Mouse (Mus musculus): ENCODE measurements around the gene Cyfip2. TPM values are rescaled to one million over a fixed set of nuclear protein-coding genes. Genes with fewer than 3 reads are reported as not detected.

Gene Cyfip2
- polyA plus RNA-seq, 1 experiment, result 31.2 TPM

DNA sequence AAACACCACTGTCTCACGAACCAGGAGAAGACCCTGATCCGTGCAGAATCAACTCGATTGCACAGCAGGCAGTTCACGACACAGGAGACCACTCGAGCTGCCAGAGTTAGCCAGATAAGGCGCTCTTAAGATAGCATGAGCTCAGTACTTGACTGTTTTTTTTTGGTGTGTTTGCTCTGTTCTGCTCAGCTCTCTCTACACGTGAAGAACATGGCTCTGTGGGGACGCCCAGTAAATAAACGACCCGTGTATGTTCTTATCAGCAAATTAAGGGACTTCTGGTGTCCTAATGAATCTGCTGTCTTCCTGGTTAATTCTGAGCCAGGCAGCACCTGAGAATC lies 110.1 kb downstream of the Cyfip2 start:
- H3K4me1 ChIP-seq (ENCODE audit: control insufficient read depth, insufficient read depth, low read length), result no peaks in the 10 kb centered on the region
- H3K36me3 ChIP-seq (ENCODE audit: control insufficient read depth, insufficient read depth, low read length, poor library complexity, severe bottlenecking), result no peaks in the 10 kb centered on the region
- no peaks in the 10 kb centered on the region for H3K27me3 ChIP-seq (ENCODE audit: control insufficient read depth, insufficient read depth, low read length, poor library complexity, severe bottlenecking)
- H3K4me3 ChIP-seq (ENCODE audit: low read depth, low read length), result no peak overlapping the region
- TF ChIP-seq POLR2A (IDR thresholded peaks at IDR 0.05; ENCODE audit: insufficient read depth, low read length) (no peak), CTCF (IDR thresholded peaks at IDR 0.05; ENCODE audit: low read depth, low read length) (no peak)
- no peak overlapping the region for H3K9ac ChIP-seq (ENCODE audit: low read depth, poor library complexity, severe bottlenecking)
- H3K27ac ChIP-seq (ENCODE audit: insufficient read depth, low read length), result no peak overlapping the region
- no peaks in the 10 kb centered on the region for H3K9me3 ChIP-seq (replicated peaks; ENCODE audit: control insufficient read depth, insufficient read depth, low read length, poor library complexity, severe bottlenecking)

- H3K36me3 ChIP-seq (ENCODE audit: control insufficient read depth, insufficient read depth, low read length, poor library complexity, severe bottlenecking), result no peaks in the 10 kb centered on the region
- H3K4me1 ChIP-seq (ENCODE audit: control insufficient read depth, insufficient read depth, low read length), result no peaks in the 10 kb centered on the region
- H3K9ac ChIP-seq (ENCODE audit: low read depth, poor library complexity, severe bottlenecking), result no peak overlapping the region
- H3K27me3 ChIP-seq (ENCODE audit: control insufficient read depth, insufficient read depth, low read length, poor library complexity, severe bottlenecking), result no peaks in the 10 kb centered on the region
- H3K9me3 ChIP-seq (replicated peaks; ENCODE audit: control insufficient read depth, insufficient read depth, low read length, poor library complexity, severe bottlenecking), result no peaks in the 10 kb centered on the region
- TF ChIP-seq CTCF (IDR thresholded peaks at IDR 0.05; ENCODE audit: low read depth, low read length), result no peak
- TF ChIP-seq EP300 (IDR thresholded peaks at IDR 0.05; ENCODE audit: insufficient read depth, low read depth, low read length), result no peak
- no peak for TF ChIP-seq POLR2A (IDR thresholded peaks at IDR 0.05; ENCODE audit: insufficient read depth, low read length)
- H3K4me3 ChIP-seq (ENCODE audit: low read depth, low read length), result no peak overlapping the region
- H3K27ac ChIP-seq (ENCODE audit: insufficient read depth, low read length), result no peak overlapping the region
These were observed 110.8 kb downstream of the Cyfip2 start for GRCm38 (mm10) chr11:46201636-46202546.

DNA sequence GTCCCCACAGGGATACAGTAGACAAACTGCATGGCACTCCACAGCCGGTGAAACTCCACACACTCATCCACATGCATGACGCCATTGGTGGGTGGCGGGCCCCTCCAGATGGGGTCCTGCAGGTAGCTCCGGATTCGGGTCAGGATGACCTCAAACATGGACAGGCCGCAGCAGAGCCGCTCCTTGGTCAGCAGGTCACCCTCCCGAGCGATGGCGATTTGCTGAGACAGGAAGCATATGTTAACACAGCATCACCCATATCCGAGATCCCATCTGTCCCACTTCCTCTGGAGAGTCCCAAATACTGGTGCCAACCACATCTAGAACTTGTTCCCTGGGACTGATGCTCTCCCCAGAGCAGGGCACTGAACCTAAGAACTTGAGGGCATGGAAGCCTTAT lies 112.0 kb downstream of the Cyfip2 start:
- TF ChIP-seq EP300 (IDR thresholded peaks at IDR 0.05; ENCODE audit: insufficient read depth, low read depth, low read length) (no peak), CTCF (IDR thresholded peaks at IDR 0.05; ENCODE audit: low read depth, low read length) (no peak), POLR2A (IDR thresholded peaks at IDR 0.05; ENCODE audit: insufficient read depth, low read length) (no peak)
- no peak overlapping the region for H3K4me3 ChIP-seq (ENCODE audit: low read depth, low read length)
- no peaks in the 10 kb centered on the region for H3K4me1 ChIP-seq (ENCODE audit: control insufficient read depth, insufficient read depth, low read length)
- no peak overlapping the region for H3K9ac ChIP-seq (ENCODE audit: low read depth, poor library complexity, severe bottlenecking)
- H3K27me3 ChIP-seq (ENCODE audit: control insufficient read depth, insufficient read depth, low read length, poor library complexity, severe bottlenecking), result no peaks in the 10 kb centered on the region
- H3K27ac ChIP-seq (ENCODE audit: insufficient read depth, low read length), result no peak overlapping the region
- no peaks in the 10 kb centered on the region for H3K36me3 ChIP-seq (ENCODE audit: control insufficient read depth, insufficient read depth, low read length, poor library complexity, severe bottlenecking)
- H3K9me3 ChIP-seq (replicated peaks; ENCODE audit: control insufficient read depth, insufficient read depth, low read length, poor library complexity, severe bottlenecking), result no peaks in the 10 kb centered on the region

DNA sequence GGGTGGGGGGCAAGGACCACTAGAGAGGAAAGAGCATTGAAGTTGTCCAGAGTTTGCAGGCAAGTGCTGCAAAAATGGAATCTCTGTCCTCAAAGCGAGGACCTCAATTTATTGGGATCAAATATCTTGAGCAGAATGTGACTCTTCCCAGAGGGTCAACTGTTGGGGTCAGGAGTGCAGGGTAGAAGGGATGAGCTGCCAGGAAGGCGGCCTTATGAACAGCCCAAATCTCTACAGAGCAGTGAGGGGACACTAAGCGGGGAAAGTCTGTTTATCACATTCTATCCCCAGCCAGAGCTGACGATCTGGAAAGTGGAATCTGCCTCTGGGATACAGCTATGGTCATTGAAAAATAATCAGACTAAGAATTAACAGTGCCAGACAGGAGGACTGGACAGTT lies 118.5 kb downstream of the Cyfip2 start:
- Histone ChIP-seq H3K4me1 (ENCODE audit: control insufficient read depth, insufficient read depth, low read length) (no peaks in the 10 kb centered on the region), H3K36me3 (ENCODE audit: control insufficient read depth, insufficient read depth, low read length, poor library complexity, severe bottlenecking) (no peaks in the 10 kb centered on the region), H3K27me3 (ENCODE audit: control insufficient read depth, insufficient read depth, low read length, poor library complexity, severe bottlenecking) (no peaks in the 10 kb centered on the region; the same call in 1 of the 2 replicates), H3K4me3 (ENCODE audit: low read depth, low read length) (no peak overlapping the region), H3K27ac (ENCODE audit: insufficient read depth, low read length) (no peak overlapping the region), H3K9me3 (replicated peaks; ENCODE audit: control insufficient read depth, insufficient read depth, low read length, poor library complexity, severe bottlenecking) (no peaks in the 10 kb centered on the region), H3K9ac (ENCODE audit: low read depth, poor library complexity, severe bottlenecking) (no peak overlapping the region)
- no peak for TF ChIP-seq CTCF (IDR thresholded peaks at IDR 0.05; ENCODE audit: low read depth, low read length)
- no peak for TF ChIP-seq POLR2A (IDR thresholded peaks at IDR 0.05; ENCODE audit: insufficient read depth, low read length)
- TF ChIP-seq EP300 (IDR thresholded peaks at IDR 0.05; ENCODE audit: insufficient read depth, low read depth, low read length), result no peak

DNA sequence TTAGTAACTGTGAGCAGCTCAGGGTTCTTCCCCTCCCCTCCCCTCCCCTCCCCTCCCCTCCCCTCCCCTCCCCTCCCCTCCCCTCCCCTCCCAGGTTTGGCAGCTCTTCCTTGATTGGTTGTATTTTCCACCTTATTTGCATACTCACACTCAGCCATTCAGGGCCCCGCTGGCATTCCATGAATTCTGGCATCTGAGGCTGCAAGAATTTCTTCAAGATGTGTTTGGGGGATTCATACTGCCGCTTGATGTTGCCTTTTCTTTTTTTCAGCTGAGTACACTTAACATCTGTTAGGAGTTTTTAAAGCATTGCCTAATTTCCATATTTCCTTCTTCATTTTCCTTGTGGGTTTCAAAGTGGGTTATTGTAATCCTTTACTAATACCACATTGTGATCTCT lies 124.4 kb downstream of the Cyfip2 start:
- H3K9ac ChIP-seq (ENCODE audit: low read depth, poor library complexity, severe bottlenecking), result no peak overlapping the region
- no peaks in the 10 kb centered on the region for H3K36me3 ChIP-seq (ENCODE audit: control insufficient read depth, insufficient read depth, low read length, poor library complexity, severe bottlenecking)
- H3K27me3 ChIP-seq (ENCODE audit: control insufficient read depth, insufficient read depth, low read length, poor library complexity, severe bottlenecking), result no peaks in the 10 kb centered on the region; the same call in 1 of the 2 replicates
- no peak overlapping the region for H3K27ac ChIP-seq (ENCODE audit: insufficient read depth, low read length)
- no peaks in the 10 kb centered on the region for H3K4me1 ChIP-seq (ENCODE audit: control insufficient read depth, insufficient read depth, low read length)
- H3K4me3 ChIP-seq (ENCODE audit: low read depth, low read length), result no peak overlapping the region
- no peak for TF ChIP-seq POLR2A (IDR thresholded peaks at IDR 0.05; ENCODE audit: insufficient read depth, low read length)
- no peak for TF ChIP-seq CTCF (IDR thresholded peaks at IDR 0.05; ENCODE audit: low read depth, low read length)
- TF ChIP-seq EP300 (IDR thresholded peaks at IDR 0.05; ENCODE audit: insufficient read depth, low read depth, low read length), result no peak
- H3K9me3 ChIP-seq (replicated peaks; ENCODE audit: control insufficient read depth, insufficient read depth, low read length, poor library complexity, severe bottlenecking), result no peaks in the 10 kb centered on the region

DNA sequence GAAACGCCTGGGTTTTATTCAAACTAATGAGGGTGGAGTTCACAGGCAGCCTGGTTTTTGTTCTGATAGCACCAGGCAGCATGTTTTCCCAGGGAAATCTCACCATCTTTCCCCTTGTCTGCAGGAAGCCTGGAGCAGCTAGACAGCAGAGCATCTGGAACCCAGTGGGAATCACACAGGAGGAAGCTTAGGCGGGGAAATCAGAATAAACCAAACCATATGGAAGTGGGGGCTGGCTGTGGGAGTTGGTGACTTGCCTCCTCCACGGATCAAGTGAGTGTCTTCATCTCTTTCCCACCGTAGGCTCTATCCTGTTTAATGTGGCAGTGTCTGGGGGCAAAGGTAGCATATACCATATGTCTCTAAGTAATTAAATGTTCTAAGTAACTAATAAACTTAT lies 127.2 kb downstream of the Cyfip2 start:
- TF ChIP-seq EP300 (IDR thresholded peaks at IDR 0.05; ENCODE audit: insufficient read depth, low read depth, low read length) (no peak), POLR2A (IDR thresholded peaks at IDR 0.05; ENCODE audit: insufficient read depth, low read length) (no peak), CTCF (IDR thresholded peaks at IDR 0.05; ENCODE audit: low read depth, low read length) (no peak)
- no peaks in the 10 kb centered on the region for H3K4me1 ChIP-seq (ENCODE audit: control insufficient read depth, insufficient read depth, low read length)
- H3K9ac ChIP-seq (ENCODE audit: low read depth, poor library complexity, severe bottlenecking), result no peak overlapping the region
- no peaks in the 10 kb centered on the region for H3K27me3 ChIP-seq (ENCODE audit: control insufficient read depth, insufficient read depth, low read length, poor library complexity, severe bottlenecking)
- H3K27ac ChIP-seq (ENCODE audit: insufficient read depth, low read length), result no peak overlapping the region
- H3K4me3 ChIP-seq (ENCODE audit: low read depth, low read length), result no peak overlapping the region
- no peaks in the 10 kb centered on the region for H3K9me3 ChIP-seq (replicated peaks; ENCODE audit: control insufficient read depth, insufficient read depth, low read length, poor library complexity, severe bottlenecking)
- H3K36me3 ChIP-seq (ENCODE audit: control insufficient read depth, insufficient read depth, low read length, poor library complexity, severe bottlenecking), result no peaks in the 10 kb centered on the region
